Mouse (Mus musculus) CH12.LX (cell line): ENCODE results near the gene Hcar2. TPM values are rescaled to one million over a fixed set of nuclear protein-coding genes. Genes with fewer than 3 reads are reported as not detected.

Source experiments
- DNase-seq: peaks from one replicate; pipeline ENCODE4 v3.0.0-alpha.2; 2013; ENCODE audit errors: extremely low read depth
- H3K27ac ChIP-seq: 2 replicates; pipeline ENCODE4 v1.5.1; 2012; ENCODE audit warnings: low read depth, mild to moderate bottlenecking, control low read depth, moderate library complexity; ENCODE audit not compliant: insufficient read depth
- H3K27me3 ChIP-seq: replicated peaks from 2 replicates; pipeline ENCODE3; 2012; ENCODE audit warnings: inconsistent platforms
- H3K36me3 ChIP-seq, 2 experiments: replicated peaks in 1 of 2; 2 replicates each; pipeline versions ENCODE3 to v1.6.1; 2012; ENCODE audit warnings: inconsistent platforms in 1 of 2, low read length in 1 of 2, mild to moderate bottlenecking in 1 of 2, mixed read lengths in 1 of 2, moderate library complexity in 1 of 2; ENCODE audit not compliant: control insufficient read depth in 1 of 2, insufficient read depth in 1 of 2
- H3K4me1 ChIP-seq, 2 experiments: 2 replicates each; pipeline ENCODE4 v1.6.1; 2012; ENCODE audit warnings: inconsistent platforms in 1 of 2, moderate library complexity in 1 of 2; ENCODE audit not compliant: insufficient read depth in 2 of 2, control insufficient read depth in 1 of 2
- H3K4me2 ChIP-seq: 2 replicates; pipeline ENCODE4 v1.6.1; 2012; ENCODE audit warnings: low read depth, mild to moderate bottlenecking, control low read depth; ENCODE audit not compliant: poor library complexity, insufficient read depth, severe bottlenecking
- H3K4me3 ChIP-seq, 3 experiments: fragments of 150-350 bp in 1 of 3; sonication (generic) in 1 of 3; replicated peaks in 1 of 3; 2 replicates each; pipeline versions ENCODE3 to v1.5.1; 2011 to 2012; ENCODE audit warnings: low read depth in 2 of 3, low read length in 2 of 3, mild to moderate bottlenecking in 2 of 3, moderate library complexity in 2 of 3, control low read depth in 1 of 3, improper control_type of control experiment in 1 of 3, inconsistent platforms in 1 of 3, mixed read lengths in 1 of 3; ENCODE audit not compliant: poor library complexity in 1 of 3
- H3K79me2 ChIP-seq: replicated peaks from 2 replicates; pipeline ENCODE4 v1.6.1; 2012; ENCODE audit warnings: mild to moderate bottlenecking, moderate library complexity; ENCODE audit not compliant: control insufficient read depth, poor library complexity, insufficient read depth, severe bottlenecking; ENCODE audit errors: extremely low read depth
- H3K9ac ChIP-seq: 2 replicates; pipeline ENCODE4 v1.6.1; 2012; ENCODE audit warnings: low read depth, mild to moderate bottlenecking, control low read depth, moderate library complexity; ENCODE audit not compliant: insufficient read depth
- H3K9me3 ChIP-seq: replicated peaks from 2 replicates; pipeline ENCODE3; 2012; ENCODE audit warnings: low read length, inconsistent platforms, mixed read lengths
- BHLHE40 ChIP-seq: IDR thresholded peaks from 2 replicates; pipeline ENCODE4 v1.6.1; 2011; ENCODE audit warnings: mild to moderate bottlenecking, low read depth, low read length, improper control_type of control experiment
- CHD1 ChIP-seq: IDR thresholded peaks from 2 replicates; pipeline ENCODE4 v1.6.1; 2012; ENCODE audit warnings: low read depth, low read length, improper control_type of control experiment, inconsistent platforms
- CHD2 ChIP-seq: IDR thresholded peaks from 2 replicates; pipeline ENCODE4 v1.6.1; 2011; ENCODE audit warnings: low read length, improper control_type of control experiment
- CTCF ChIP-seq, 2 experiments: IDR thresholded peaks in 1 of 2; conservative IDR thresholded peaks in 1 of 2; 2 replicates each; pipeline ENCODE4 v1.5.1; 2011 to 2012; ENCODE audit warnings: low read depth in 2 of 2, low read length in 2 of 2, improper control_type of control experiment in 1 of 2, inconsistent platforms in 1 of 2, mild to moderate bottlenecking in 1 of 2, moderate library complexity in 1 of 2
- E2F4 ChIP-seq: IDR thresholded peaks from 2 replicates; pipeline ENCODE4 v1.6.1; 2011; ENCODE audit warnings: low read depth, low read length, improper control_type of control experiment; ENCODE audit not compliant: insufficient replicate concordance
- ELF1 ChIP-seq: IDR thresholded peaks from 2 replicates; pipeline ENCODE4 v1.6.1; 2014; ENCODE audit warnings: low read depth, mild to moderate bottlenecking, inconsistent platforms, low read length, improper control_type of control experiment
- ETS1 ChIP-seq: conservative IDR thresholded peaks from 2 replicates; pipeline ENCODE4 v1.6.1; 2012; ENCODE audit warnings: low read depth, mild to moderate bottlenecking, inconsistent platforms, low read length, improper control_type of control experiment, moderate library complexity
- GABPA ChIP-seq: IDR thresholded peaks from 2 replicates; pipeline ENCODE4 v1.6.1; 2012; ENCODE audit warnings: low read depth, low read length, improper control_type of control experiment, inconsistent platforms; ENCODE audit not compliant: insufficient replicate concordance
- HCFC1 ChIP-seq: IDR thresholded peaks from 2 replicates; pipeline ENCODE4 v1.6.1; 2012; ENCODE audit warnings: low read depth, mild to moderate bottlenecking, inconsistent platforms, low read length, improper control_type of control experiment
- IRF4 ChIP-seq: IDR thresholded peaks from 2 replicates; pipeline ENCODE4 v1.6.1; 2014; ENCODE audit warnings: low read depth, mild to moderate bottlenecking, inconsistent platforms, low read length, improper control_type of control experiment
- KAT2A ChIP-seq: IDR thresholded peaks from 2 replicates; pipeline ENCODE4 v1.6.1; 2012; ENCODE audit warnings: low read length, improper control_type of control experiment, inconsistent platforms; ENCODE audit not compliant: insufficient replicate concordance
- MAFK ChIP-seq: IDR thresholded peaks from 2 replicates; pipeline ENCODE4 v1.6.1; 2011; ENCODE audit warnings: low read length, improper control_type of control experiment; ENCODE audit not compliant: insufficient replicate concordance
- MAX ChIP-seq: IDR thresholded peaks from 2 replicates; pipeline ENCODE4 v1.6.1; 2011; ENCODE audit warnings: low read length, improper control_type of control experiment
- MXI1 ChIP-seq: IDR thresholded peaks from 2 replicates; pipeline ENCODE4 v1.6.1; 2011; ENCODE audit warnings: mild to moderate bottlenecking, low read depth, low read length, improper control_type of control experiment
- NELFE ChIP-seq: IDR thresholded peaks from 2 replicates; pipeline ENCODE4 v1.6.1; 2011; ENCODE audit warnings: low read depth, low read length, improper control_type of control experiment
- NRF1 ChIP-seq: IDR thresholded peaks from 2 replicates; pipeline ENCODE4 v1.6.1; 2014; ENCODE audit warnings: low read depth, mild to moderate bottlenecking, inconsistent platforms, low read length, improper control_type of control experiment, moderate library complexity
- POLR2A ChIP-seq: IDR thresholded peaks from 2 replicates; pipeline ENCODE4 v1.6.1; 2011; ENCODE audit warnings: low read depth, mild to moderate bottlenecking, improper control_type of control experiment, low read length
- POLR2AphosphoS2 ChIP-seq: IDR thresholded peaks from 2 replicates; pipeline ENCODE4 v1.6.1; 2011; ENCODE audit warnings: low read depth, low read length, improper control_type of control experiment
- RAD21 ChIP-seq: IDR thresholded peaks from 2 replicates; pipeline ENCODE4 v1.6.1; 2011; ENCODE audit warnings: low read depth, mild to moderate bottlenecking, low read length, improper control_type of control experiment, moderate library complexity
- RCOR1 ChIP-seq: conservative IDR thresholded peaks from 2 replicates; pipeline ENCODE4 v1.6.1; 2012; ENCODE audit warnings: low read depth, mild to moderate bottlenecking, inconsistent platforms, low read length, improper control_type of control experiment
- SIN3A ChIP-seq: IDR thresholded peaks from 2 replicates; pipeline ENCODE4 v1.6.1; 2012; ENCODE audit warnings: low read length, improper control_type of control experiment, inconsistent platforms
- SMC3 ChIP-seq: IDR thresholded peaks from 2 replicates; pipeline ENCODE4 v1.6.1; 2011; ENCODE audit warnings: low read depth, low read length, improper control_type of control experiment
- TBP ChIP-seq: conservative IDR thresholded peaks from 2 replicates; pipeline ENCODE4 v1.6.1; 2011; ENCODE audit warnings: low read depth, low read length, improper control_type of control experiment
- TCF12 ChIP-seq: IDR thresholded peaks from 2 replicates; pipeline ENCODE4 v1.6.1; 2014; ENCODE audit warnings: low read depth, mild to moderate bottlenecking, inconsistent platforms, low read length, improper control_type of control experiment
- UBTF ChIP-seq: IDR thresholded peaks from 2 replicates; pipeline ENCODE4 v1.6.1; 2012; ENCODE audit warnings: low read depth, mild to moderate bottlenecking, inconsistent platforms, low read length, improper control_type of control experiment, moderate library complexity
- ZC3H11A ChIP-seq: IDR thresholded peaks from 2 replicates; pipeline ENCODE4 v1.6.1; 2012; ENCODE audit warnings: low read depth, mild to moderate bottlenecking, inconsistent platforms, low read length, improper control_type of control experiment
- ZMIZ1 ChIP-seq: IDR thresholded peaks from 2 replicates; pipeline ENCODE4 v1.6.1; 2012; ENCODE audit warnings: low read depth, mild to moderate bottlenecking, inconsistent platforms, low read length, improper control_type of control experiment
- dilution Hi-C: fragments of 300-500 bp; cut with MboI; formaldehyde crosslinking; loops from 2 replicates; pipeline ENCODE4 v1.14.3; 2020; ENCODE audit warnings: low sequenced_read_pairs; ENCODE audit not compliant: extremely low pct_unique_long_range_greater_than_20kb, extremely low pct_ligation_motif_present
- in situ Hi-C: fragments of 300-500 bp; cut with MboI; formaldehyde crosslinking; loops from 3 replicates; pipeline ENCODE4 v1.14.3; 2019; ENCODE audit warnings: low sequenced_read_pairs, low pct_ligation_motif_present, low pct_unique_long_range_greater_than_20kb, mixed read lengths
- polyA plus RNA-seq: library from polyadenylated mRNA; unstranded; fragments of >175 nt; gene quantifications from 2 replicates; pipeline ENCODE4 v1.2.1, GENCODE M21; 2012; ENCODE audit warnings: low read depth; ENCODE audit not compliant: insufficient read length
- total RNA-seq, 2 experiments: library from RNA; depleted of rRNA; stranded (reverse); fragments of 300-350 nt in 1 of 2; fragments of >200 nt in 1 of 2; gene quantifications; 2 replicates each; pipeline ENCODE4 v1.2.3; 2012 to 2014

The Hcar2 gene
- total and polyA plus RNA-seq, 3 experiments, result not detected

DNA sequence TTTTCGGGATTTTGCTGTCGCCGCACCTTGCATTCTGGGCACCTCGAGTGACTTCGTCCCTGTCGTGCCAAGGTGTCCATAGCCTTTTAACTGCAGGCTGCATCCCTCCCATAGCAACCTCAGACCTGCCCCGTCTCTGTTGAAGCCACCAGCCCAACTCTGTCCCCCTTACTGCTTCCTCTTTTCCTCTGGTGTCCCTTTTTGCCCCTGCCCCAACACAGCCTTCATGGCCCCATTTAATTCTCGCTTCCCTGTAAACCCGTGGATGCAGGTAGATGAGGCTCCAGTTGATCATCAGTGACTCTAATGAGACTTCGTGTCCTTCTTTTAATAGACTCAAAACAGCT, 42.3 kb upstream of the Hcar2 start:
- peak overlapping the region; percentile 87 for H3K9ac ChIP-seq
- dilution Hi-C loops, result no loop called here
- H3K4me1 ChIP-seq, result peaks cover 20 to 46% of the 10 kb centered on the region in 2 experiments
- H3K9me3 ChIP-seq, result peaks cover 3% of the 10 kb centered on the region
- H3K4me2 ChIP-seq, result peak overlapping the region; percentile 99
- H3K4me3 ChIP-seq, result peak overlapping the region; percentile 80 to 97 (median 81)
- no peak for DNase-seq
- H3K27ac ChIP-seq, result peak overlapping the region; percentile 62
- in situ Hi-C loops, result loop anchor here (5.0 to 25.0 kb wide), 2 partner anchors 85 to 270 kb away; no protein-coding TSS in a partner anchor
- H3K79me2 ChIP-seq, result peaks cover 36% of the 10 kb centered on the region
- peaks cover 21 to 40% of the 10 kb centered on the region in 2 experiments for H3K36me3 ChIP-seq
- no peaks in the 10 kb centered on the region for H3K27me3 ChIP-seq
- TF ChIP-seq ZMIZ1, result 0 out of 2 replicates have a peak, but pooled peaks have one; percentile 51
- TF ChIP-seq HCFC1, result no peak
- TF ChIP-seq CHD1, result peak; percentile 33; the same call in 1 of the 2 replicates
- TF ChIP-seq SIN3A, result peak; percentile 74
- no peak for TF ChIP-seq POLR2AphosphoS2
- TF ChIP-seq MAFK, result no peak
- no peak for TF ChIP-seq IRF4
- TF ChIP-seq ZC3H11A, result no peak
- no peak for TF ChIP-seq ELF1
- TF ChIP-seq, all 38 proteins: peak for 3

DNA sequence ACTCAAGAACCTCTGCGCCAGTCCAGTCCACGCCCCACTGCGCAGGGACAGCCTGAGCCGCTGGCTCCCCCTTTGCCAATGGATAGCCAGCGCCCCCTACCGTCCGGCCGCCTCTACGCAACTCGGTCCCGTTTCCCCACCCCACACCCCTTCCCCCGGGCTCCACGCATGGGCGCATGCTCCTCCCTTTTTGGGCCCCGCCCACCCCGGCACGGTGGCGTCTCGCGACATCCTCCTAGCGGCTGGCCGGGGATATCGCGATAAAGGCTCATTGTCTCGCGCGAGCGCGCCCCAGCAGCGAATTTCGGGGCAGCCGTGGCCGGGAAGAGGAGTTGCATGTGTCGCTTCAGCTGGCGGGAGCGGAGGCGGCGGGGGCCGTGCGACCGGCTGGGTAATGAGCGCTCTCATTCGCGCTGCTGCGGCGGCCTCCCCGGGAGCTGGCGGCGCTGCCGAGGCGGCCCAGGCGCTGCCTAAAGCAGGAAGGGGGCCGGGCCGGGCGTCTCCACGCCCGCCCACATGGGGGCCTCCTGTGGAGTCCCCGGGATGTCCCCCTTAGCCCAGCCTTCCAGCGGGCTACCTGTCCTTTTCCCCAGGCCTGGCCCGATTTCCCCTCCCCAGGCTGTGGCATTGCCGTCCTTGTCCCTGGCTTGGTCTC, 41.8 kb upstream of the Hcar2 start, which contains the start of gene Denr:
Denr (plus strand) TSS at position 200 of the 655 bp plus-strand sequence.
- peak within 1 kb of the TSS; percentile 99 for H3K4me2 ChIP-seq
- in situ Hi-C loops (loop anchor here (5.0 to 25.0 kb wide), 2 partner anchors 85 to 270 kb away; no protein-coding TSS in a partner anchor), dilution Hi-C loops (no loop called here)
- H3K36me3 ChIP-seq, result peaks cover 16 to 35% of the 10 kb centered on the region in 2 experiments
- H3K9me3 ChIP-seq, result peaks cover 3% of the 10 kb centered on the region
- H3K9ac ChIP-seq, result peak within 1 kb of the TSS; percentile 87
- TF ChIP-seq GABPA (no peak), SIN3A (peak; percentile 68), RAD21 (peak; percentile 91), POLR2A (peak; percentile 94), ZC3H11A (no peak; the same call in 1 of the 2 replicates), E2F4 (no peak), ZMIZ1 (no peak; the same call in 1 of the 2 replicates), TCF12 (peak; percentile 77), MAX (peak; percentile 51; the same call in 1 of the 2 replicates), NELFE (peak; percentile 84), MAFK (no peak), BHLHE40 (no peak), IRF4 (0 out of 2 replicates have a peak, but pooled peaks have one; percentile 18), RCOR1 (no peak), ELF1 (peak; percentile 50), NRF1 (peak; percentile 79), POLR2AphosphoS2 (no peak), TBP (peak; percentile 50; the same call in 1 of the 2 replicates), HCFC1 (peak; percentile 79), CHD1 (no peak), SMC3 (peak; percentile 78), CTCF (conservative IDR thresholded peaks at IDR 0.05 in 1 of 2, IDR thresholded peaks at IDR 0.05 in 1 of 2; ENCODE audit: low read depth in 2 of 2, low read length in 2 of 2) (peak; percentile 47 to 92; a peak in 2 of 4 replicates), UBTF (no peak; the same call in 1 of the 2 replicates), MXI1 (peak; percentile 97), KAT2A (no peak), ETS1 (no peak), CHD2 (peak; percentile 100)
- H3K4me1 ChIP-seq, result peaks cover 17 to 41% of the 10 kb centered on the region in 2 experiments
- H3K27ac ChIP-seq, result peak within 1 kb of the TSS; percentile 91
- DNase-seq, result peak; percentile 96
- H3K27me3 ChIP-seq, result no peaks in the 10 kb centered on the region
- peaks cover 31% of the 10 kb centered on the region for H3K79me2 ChIP-seq
- peak within 1 kb of the TSS; percentile 80 to 97 (median 81) for H3K4me3 ChIP-seq
